ENCODE assay signal across 8 mouse cellular contexts in genomic region chr12:4007181-4007580, GRCm38 (mm10). TPM values are rescaled to one million over a fixed set of nuclear protein-coding genes. Genes with fewer than 3 reads are reported as not detected.
DNase-seq lines count a peak whose midpoint lies in the region; ATAC-seq and TF ChIP-seq lines count a peak whose summit lies in the region.

No protein-coding gene starts in this region.

- no peak overlapping the region for H3K4me3 ChIP-seq in layer of hippocampus, adult 2 months
- no peak overlapping the region for H3K4me3 ChIP-seq in forebrain, embryonic 16.5 days (replicated peaks; ENCODE audit: low read length)
- no peak overlapping the region for H3K4me3 ChIP-seq in hindbrain, embryonic 14.5 days (replicated peaks; ENCODE audit: low read length)
- H3K4me3 ChIP-seq in neural tube, embryonic 15.5 days (replicated peaks): no peak overlapping the region
- no peak overlapping the region for H3K4me3 ChIP-seq in liver, embryonic 12.5 days

- no peak overlapping the region for H3K9ac ChIP-seq in forebrain, embryonic 16.5 days (replicated peaks; ENCODE audit: low read depth, low read length)
- no peak overlapping the region for H3K9ac ChIP-seq in hindbrain, embryonic 14.5 days
- no peak overlapping the region for H3K9ac ChIP-seq in neural tube, embryonic 15.5 days (replicated peaks)
- H3K9ac ChIP-seq in liver, embryonic 12.5 days: no peak overlapping the region

- no peaks in the 10 kb centered on the region for H3K9me3 ChIP-seq in forebrain, embryonic 16.5 days (ENCODE audit: control insufficient read depth, low read length)
- H3K9me3 ChIP-seq in hindbrain, embryonic 14.5 days (ENCODE audit: control insufficient read depth, low read length): no peaks in the 10 kb centered on the region
- H3K9me3 ChIP-seq in neural tube, embryonic 15.5 days (replicated peaks): no peaks in the 10 kb centered on the region
- H3K9me3 ChIP-seq in liver, embryonic 12.5 days (replicated peaks): no peaks in the 10 kb centered on the region

- peaks cover 19% of the 10 kb centered on the region for H3K4me1 ChIP-seq in forebrain, embryonic 16.5 days (replicated peaks; ENCODE audit: control insufficient read depth, insufficient read depth, low read length)
- peaks cover 30% of the 10 kb centered on the region for H3K4me1 ChIP-seq in hindbrain, embryonic 14.5 days (replicated peaks; ENCODE audit: control insufficient read depth, insufficient read depth, low read length)
- H3K4me1 ChIP-seq in neural tube, embryonic 15.5 days: peaks cover 32% of the 10 kb centered on the region
- no peaks in the 10 kb centered on the region for H3K4me1 ChIP-seq in liver, embryonic 12.5 days

- peak in 1 of 2 experiments; percentile 36 for DNase-seq in layer of hippocampus, adult 2 months (ENCODE audit: low spot score in 2 of 2)
- no peak for DNase-seq in layer of hippocampus, adult 9-10 months (ENCODE audit: low spot score)
- peak; percentile 54 to 62 for DNase-seq in adrenal gland, postnatal 36 days
- DNase-seq in hindbrain, embryonic 14.5 days (ENCODE audit: low spot score): no peak
- DNase-seq in kidney, postnatal 14 days: no peak

- no peaks in the 10 kb centered on the region for H3K27me3 ChIP-seq in forebrain, embryonic 16.5 days (replicated peaks; ENCODE audit: control insufficient read depth, insufficient read depth, low read length)
- H3K27me3 ChIP-seq in hindbrain, embryonic 14.5 days (ENCODE audit: control insufficient read depth, insufficient read depth, low read length): no peaks in the 10 kb centered on the region
- H3K27me3 ChIP-seq in neural tube, embryonic 15.5 days (replicated peaks): no peaks in the 10 kb centered on the region
- H3K27me3 ChIP-seq in liver, embryonic 12.5 days (replicated peaks): no peaks in the 10 kb centered on the region

- 50% methylated on average over 4 of the region's 4 CpGs for WGBS in forebrain, embryonic 16.5 days
- 54% methylated on average over 4 of the region's 4 CpGs for WGBS in hindbrain, embryonic 14.5 days
- WGBS in neural tube, embryonic 15.5 days: 46% methylated on average over 4 of the region's 4 CpGs
- WGBS in liver, embryonic 12.5 days (ENCODE audit: insufficient replicate concordance): 60% methylated on average over 4 of the region's 4 CpGs

- ATAC-seq in forebrain, embryonic 16.5 days: peak; percentile 28; the same call in 1 of the 2 replicates
- no peak for ATAC-seq in hindbrain, embryonic 14.5 days (ENCODE audit: low FRiP score)
- no peak for ATAC-seq in neural tube, embryonic 15.5 days (ENCODE audit: low FRiP score)
- no peak for ATAC-seq in liver, embryonic 12.5 days

- no peak for TF ChIP-seq CTCF in layer of hippocampus, adult 2 months (conservative IDR thresholded peaks at IDR 0.05)

- H3K27ac ChIP-seq in layer of hippocampus, adult 2 months: peak overlapping the region; percentile 88
- H3K27ac ChIP-seq in forebrain, embryonic 16.5 days (ENCODE audit: low read length): peak overlapping the region; percentile 47; the same call in 1 of the 2 replicates
- peak overlapping the region; percentile 71 for H3K27ac ChIP-seq in hindbrain, embryonic 14.5 days
- H3K27ac ChIP-seq in neural tube, embryonic 15.5 days (replicated peaks): peak overlapping the region; percentile 70
- H3K27ac ChIP-seq in liver, embryonic 12.5 days: no peak overlapping the region

- H3K4me2 ChIP-seq in forebrain, embryonic 16.5 days (ENCODE audit: low read length): no peak overlapping the region
- H3K4me2 ChIP-seq in hindbrain, embryonic 14.5 days (replicated peaks): no peak overlapping the region
- H3K4me2 ChIP-seq in neural tube, embryonic 15.5 days: no peak overlapping the region
- no peak overlapping the region for H3K4me2 ChIP-seq in liver, embryonic 12.5 days

- no peaks in the 10 kb centered on the region for H3K36me3 ChIP-seq in forebrain, embryonic 16.5 days (ENCODE audit: control insufficient read depth, insufficient read depth)
- no peaks in the 10 kb centered on the region for H3K36me3 ChIP-seq in hindbrain, embryonic 14.5 days (replicated peaks; ENCODE audit: control insufficient read depth, insufficient read depth)
- H3K36me3 ChIP-seq in neural tube, embryonic 15.5 days: no peaks in the 10 kb centered on the region
- H3K36me3 ChIP-seq in liver, embryonic 12.5 days: no peaks in the 10 kb centered on the region

RNA-seq across cellular contexts. Expression of gene Efr3b, which starts 31.5 kb away (rescaled TPM):
- 100 to 1,000 TPM in 1 of 2 experiments, 10 to 100 TPM in 1; 91.8 to 104 TPM for total RNA-seq in layer of hippocampus, adult 2 months (2021)
- total RNA-seq in adrenal gland, postnatal 36 days (2021): 1 to 10 TPM; 1.9 to 5.1 TPM
- polyA plus RNA-seq in forebrain, embryonic 16.5 days (2015; fragmentation: Nextera tagmentation; extraction: Ambion mirVana): 33.1 and 37.2 TPM in 2 replicates
- polyA plus RNA-seq in hindbrain, embryonic 14.5 days (2014; fragmentation: Nextera tagmentation; extraction: Ambion mirVana): 35.9 and 36.7 TPM in 2 replicates
- 27.2 and 33.6 TPM in 2 replicates for polyA plus RNA-seq in neural tube, embryonic 15.5 days (2015; fragmentation: Nextera tagmentation; extraction: Ambion mirVana)
- polyA plus RNA-seq in liver, embryonic 12.5 days (2016; fragmentation: Nextera tagmentation; extraction: Ambion mirVana): 0.41 and 0.50 TPM in 2 replicates

RNA-seq across cellular contexts. Expression of gene Pomc, which starts 52.4 kb away (rescaled TPM):
- total RNA-seq in layer of hippocampus, adult 2 months (2021): 1 to 10 TPM; 1.7 to 3.1 TPM
- 1 to 10 TPM; 1.2 to 1.3 TPM for total RNA-seq in adrenal gland, postnatal 36 days (2021)
- 2.9 and 4.3 TPM in 2 replicates for polyA plus RNA-seq in forebrain, embryonic 16.5 days (2015; fragmentation: Nextera tagmentation; extraction: Ambion mirVana)
- 3.3 and 3.9 TPM in 2 replicates for polyA plus RNA-seq in hindbrain, embryonic 14.5 days (2014; fragmentation: Nextera tagmentation; extraction: Ambion mirVana)
- polyA plus RNA-seq in neural tube, embryonic 15.5 days (2015; fragmentation: Nextera tagmentation; extraction: Ambion mirVana): 3.0 and 3.7 TPM in 2 replicates
- 0.87 and 0.90 TPM in 2 replicates for polyA plus RNA-seq in liver, embryonic 12.5 days (2016; fragmentation: Nextera tagmentation; extraction: Ambion mirVana)

Comparison
In these comparisons a context has a peak if more than half of its experiments do, and no peak if none do; other contexts are left out.
1. DNase-seq: peak in adrenal gland, postnatal 36 days (2 of 2); none in layer of hippocampus, adult 9-10 months (single experiment), hindbrain, embryonic 14.5 days (single experiment) and kidney, postnatal 14 days (single experiment).
2. RNA of gene Efr3b, which starts 31.5 kb away (polyA plus RNA-seq): 33.1 to 37.2 TPM in forebrain, embryonic 16.5 days, 35.9 to 36.7 TPM in hindbrain, embryonic 14.5 days and 27.2 to 33.6 TPM in neural tube, embryonic 15.5 days; 0.41 to 0.50 TPM in liver, embryonic 12.5 days; every median in the first group is over 10 times any median in the second.